Mouse (Mus musculus) CD4-positive helper T cell, adult 2 months (primary cell): ENCODE data around the gene Ckmt2.

ENCODE experiments used
- DNase-seq: peaks from one replicate; pipeline ENCODE4 v3.0.0-alpha.2; 2012; ENCODE audit warnings: low read depth, missing footprints, low spot score

Gene Ckmt2

GRCm38 (mm10) chr13:91873734-91874329 is 2.9 kb downstream of the Ckmt2 start:
- DNase-seq: no peak

- DNase-seq: no peak
Observed at GRCm38 (mm10) chr13:91868577-91868976, 8.1 kb downstream of the Ckmt2 start.

GRCm38 (mm10) chr13:91858835-91859234 is 17.9 kb downstream of the Ckmt2 start:
- peak; percentile 9 for DNase-seq

GRCm38 (mm10) chr13:91857427-91857826 is 19.3 kb downstream of the Ckmt2 start:
- no peak for DNase-seq

GRCm38 (mm10) chr13:91854412-91854811 is 22.3 kb downstream of the Ckmt2 start:
- no peak for DNase-seq

GRCm38 (mm10) chr13:91827876-91828275 is 48.8 kb downstream of the Ckmt2 start:
- DNase-seq: peak; percentile 40

- DNase-seq: no peak
Observed at GRCm38 (mm10) chr13:91826066-91826465, 50.6 kb downstream of the Ckmt2 start.

GRCm38 (mm10) chr13:91824845-91825550 is 51.7 kb downstream of the Ckmt2 start:
- no peak for DNase-seq

GRCm38 (mm10) chr13:91823735-91824134 is 53.0 kb downstream of the Ckmt2 start:
- DNase-seq: no peak

- peak; percentile 45 for DNase-seq
Observed at GRCm38 (mm10) chr13:91814670-91815069, 62.0 kb downstream of the Ckmt2 start.

GRCm38 (mm10) chr13:91809476-91809875 is 67.2 kb downstream of the Ckmt2 start:
- peak; percentile 48 for DNase-seq

- DNase-seq: peak; percentile 62
Observed at GRCm38 (mm10) chr13:91807874-91808575, 68.7 kb downstream of the Ckmt2 start.

GRCm38 (mm10) chr13:91807155-91807839 is 69.4 kb downstream of the Ckmt2 start, which contains the start of gene Zcchc9:
Zcchc9 (minus strand) TSS chr13:91807705.
- DNase-seq: peak; percentile 94
